Mouse (Mus musculus) thymus, adult 2 months (tissue): ENCODE measurements at regions not wholly inside any gene's neighbourhood (a gene's known extent, or its start where the extent isn't known, plus 50 kb on each side); places are given as distances from the start of the nearest gene placed in this dataset.

ENCODE experiments used
- CTCF ChIP-seq: fragments of 200-500 bp; IDR thresholded peaks from 2 replicates; pipeline ENCODE4 v1.5.1; 2012; ENCODE audit warnings: mild to moderate bottlenecking, control low read depth, low read length, moderate library complexity, borderline replicate concordance; ENCODE audit not compliant: control insufficient read depth, poor library complexity, insufficient read depth; ENCODE audit errors: extremely low read depth
- POLR2A ChIP-seq: fragments of 200-500 bp; IDR thresholded peaks from 2 replicates; pipeline ENCODE4 v1.6.1; 2012; ENCODE audit warnings: mild to moderate bottlenecking, low read length, control low read depth, moderate library complexity; ENCODE audit not compliant: control insufficient read depth, poor library complexity, insufficient read depth; ENCODE audit errors: extremely low read depth

DNA sequence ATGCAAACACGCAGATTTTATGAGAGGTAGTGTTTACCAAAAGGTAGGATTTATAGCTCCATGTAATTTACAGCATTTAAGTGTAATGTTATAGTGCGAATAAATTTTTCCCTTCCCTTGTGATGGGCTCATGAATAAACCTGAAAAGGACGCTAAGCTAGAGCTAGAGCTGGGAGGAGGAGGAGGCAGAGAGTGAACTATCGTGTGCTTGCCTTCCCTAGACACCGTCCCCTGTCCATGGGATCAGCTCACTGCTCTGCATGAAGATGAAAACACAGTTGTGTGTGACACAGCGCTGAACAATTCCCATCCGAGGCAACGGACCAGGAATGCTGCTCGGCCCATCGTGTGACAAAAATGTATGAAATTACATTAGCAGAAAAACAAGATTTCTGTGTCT lies 81.7 kb upstream of the Ifngr1 start:
- TF ChIP-seq CTCF (no peak), POLR2A (no peak)
